Mouse (Mus musculus): ENCODE data around the gene Mvk. TPM values are rescaled to one million over a fixed set of nuclear protein-coding genes. Genes with fewer than 3 reads are reported as not detected.

Mvk gene
- polyA plus RNA-seq, 1 experiment, result 13.0 TPM

GRCm38 (mm10) chr5:114412361-114412998 is 31.6 kb upstream of the Mvk start:
- Histone ChIP-seq H3K4me1 (ENCODE audit: control insufficient read depth, insufficient read depth, insufficient read length) (no peaks in the 10 kb centered on the region), H3K27me3 (ENCODE audit: control insufficient read depth, insufficient read depth, low read length) (no peaks in the 10 kb centered on the region), H3K27ac (ENCODE audit: insufficient read depth, low read length) (no peak overlapping the region), H3K36me3 (ENCODE audit: control insufficient read depth, insufficient read depth, low read length) (peaks cover 71% of the 10 kb centered on the region), H3K4me3 (ENCODE audit: extremely low read depth, insufficient read depth, insufficient read length) (no peak overlapping the region)
- TF ChIP-seq CTCF (IDR thresholded peaks at IDR 0.05; ENCODE audit: extremely low read depth, insufficient read depth, insufficient read length, insufficient replicate concordance), result no peak
- no peak for TF ChIP-seq POLR2A (IDR thresholded peaks at IDR 0.05; ENCODE audit: low read depth, low read length)
- no peak for DNase-seq (ENCODE audit: low read depth in 1 of 2, low spot score in 2 of 2)
- WGBS, result 94% methylated on average over 23 of the region's 23 CpGs

DNA sequence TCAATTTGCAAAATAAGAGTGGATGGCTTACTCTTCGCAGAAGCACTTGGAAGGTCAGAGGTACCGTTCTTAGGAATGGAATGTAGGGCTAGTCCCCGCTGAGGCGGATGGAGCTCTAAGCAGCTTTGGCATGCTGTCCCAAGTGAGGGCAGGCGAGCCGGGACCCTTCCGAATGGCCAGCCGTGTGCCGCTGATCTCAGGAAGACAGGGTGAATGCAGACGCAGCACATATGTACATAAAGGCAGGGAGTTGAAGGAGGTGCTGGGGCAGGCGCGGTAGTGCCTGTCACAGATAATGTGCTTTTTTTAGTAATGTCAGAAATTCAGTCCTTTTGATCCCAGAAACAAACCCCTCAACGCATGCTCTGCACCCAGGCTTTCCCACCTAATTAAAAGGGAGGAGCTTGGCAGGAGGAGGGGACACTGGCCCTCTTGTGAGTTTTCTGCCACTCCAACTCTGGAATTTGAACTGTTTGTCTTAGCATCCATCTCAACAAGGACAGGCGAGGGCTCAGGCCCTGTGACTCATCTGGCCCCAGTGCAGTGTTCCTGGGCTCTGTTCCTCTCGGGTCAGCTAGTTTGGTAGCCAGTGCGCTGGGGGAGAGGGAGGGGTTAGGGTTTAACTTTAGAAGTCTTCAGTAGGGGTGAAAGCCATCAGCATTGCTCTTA is 30.9 kb upstream of the Mvk start:
- Histone ChIP-seq H3K4me3 (ENCODE audit: extremely low read depth, insufficient read depth, insufficient read length) (no peak overlapping the region), H3K27ac (ENCODE audit: insufficient read depth, low read length) (no peak overlapping the region), H3K27me3 (ENCODE audit: control insufficient read depth, insufficient read depth, low read length) (no peaks in the 10 kb centered on the region), H3K4me1 (ENCODE audit: control insufficient read depth, insufficient read depth, insufficient read length) (no peaks in the 10 kb centered on the region), H3K36me3 (ENCODE audit: control insufficient read depth, insufficient read depth, low read length) (peaks cover 65% of the 10 kb centered on the region)
- TF ChIP-seq POLR2A (IDR thresholded peaks at IDR 0.05; ENCODE audit: low read depth, low read length), result no peak
- no peak for DNase-seq (ENCODE audit: low read depth in 1 of 2, low spot score in 2 of 2)
- 91% methylated on average over 16 of the region's 16 CpGs for WGBS

GRCm38 (mm10) chr5:114415606-114416005 is 28.5 kb upstream of the Mvk start:
- Histone ChIP-seq H3K4me1 (ENCODE audit: control insufficient read depth, insufficient read depth, insufficient read length) (no peaks in the 10 kb centered on the region), H3K36me3 (ENCODE audit: control insufficient read depth, insufficient read depth, low read length) (peaks cover 62% of the 10 kb centered on the region), H3K27ac (ENCODE audit: insufficient read depth, low read length) (no peak overlapping the region), H3K4me3 (ENCODE audit: extremely low read depth, insufficient read depth, insufficient read length) (no peak overlapping the region), H3K27me3 (ENCODE audit: control insufficient read depth, insufficient read depth, low read length) (no peaks in the 10 kb centered on the region)
- 94% methylated on average over 5 of the region's 5 CpGs for WGBS
- no peak for TF ChIP-seq CTCF (IDR thresholded peaks at IDR 0.05; ENCODE audit: extremely low read depth, insufficient read depth, insufficient read length, insufficient replicate concordance)
- no peak for TF ChIP-seq POLR2A (IDR thresholded peaks at IDR 0.05; ENCODE audit: low read depth, low read length)
- DNase-seq (ENCODE audit: low read depth in 1 of 2, low spot score in 2 of 2), result no peak

- H3K4me1 ChIP-seq (ENCODE audit: control insufficient read depth, insufficient read depth, insufficient read length), result no peaks in the 10 kb centered on the region
- H3K4me3 ChIP-seq (ENCODE audit: extremely low read depth, insufficient read depth, insufficient read length), result no peak overlapping the region
- TF ChIP-seq CTCF (IDR thresholded peaks at IDR 0.05; ENCODE audit: extremely low read depth, insufficient read depth, insufficient read length, insufficient replicate concordance) (no peak), POLR2A (IDR thresholded peaks at IDR 0.05; ENCODE audit: low read depth, low read length) (no peak)
- WGBS, result 65% methylated on average over 8 of the region's 8 CpGs
- H3K36me3 ChIP-seq (ENCODE audit: control insufficient read depth, insufficient read depth, low read length), result peaks cover 50% of the 10 kb centered on the region
- DNase-seq (ENCODE audit: low read depth in 1 of 2, low spot score in 2 of 2), result no peak
- H3K27me3 ChIP-seq (ENCODE audit: control insufficient read depth, insufficient read depth, low read length), result no peaks in the 10 kb centered on the region
- H3K27ac ChIP-seq (ENCODE audit: insufficient read depth, low read length), result no peak overlapping the region
Measured at GRCm38 (mm10) chr5:114416855-114417254, 27.2 kb upstream of the Mvk start.

DNA sequence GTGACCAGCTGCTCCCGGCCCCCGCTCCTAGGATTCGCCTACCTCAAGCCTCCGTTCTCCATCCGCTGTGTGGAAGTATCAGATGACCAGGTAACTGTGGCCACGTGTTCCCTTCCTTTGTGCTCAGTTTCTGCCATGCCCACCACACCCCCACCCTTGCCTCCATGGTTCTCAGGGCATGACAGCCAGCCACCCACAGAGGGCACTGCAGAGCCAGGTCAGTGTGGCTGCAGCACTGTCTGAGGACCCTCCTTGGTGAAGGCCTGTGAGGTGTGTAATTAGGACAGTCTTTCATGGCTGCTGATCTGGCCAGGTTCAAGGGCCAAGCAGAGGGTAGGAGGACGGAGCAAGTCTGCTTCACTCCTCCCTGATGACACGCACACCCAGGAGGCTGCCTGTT is 25.5 kb upstream of the Mvk start:
- no peak for DNase-seq (ENCODE audit: low read depth in 1 of 2, low spot score in 2 of 2)
- Histone ChIP-seq H3K4me3 (ENCODE audit: extremely low read depth, insufficient read depth, insufficient read length) (no peak overlapping the region), H3K27me3 (ENCODE audit: control insufficient read depth, insufficient read depth, low read length) (no peaks in the 10 kb centered on the region), H3K36me3 (ENCODE audit: control insufficient read depth, insufficient read depth, low read length) (peaks cover 36% of the 10 kb centered on the region), H3K4me1 (ENCODE audit: control insufficient read depth, insufficient read depth, insufficient read length) (no peaks in the 10 kb centered on the region), H3K27ac (ENCODE audit: insufficient read depth, low read length) (no peak overlapping the region)
- 91% methylated on average over 8 of the region's 8 CpGs for WGBS
- no peak for TF ChIP-seq CTCF (IDR thresholded peaks at IDR 0.05; ENCODE audit: extremely low read depth, insufficient read depth, insufficient read length, insufficient replicate concordance)
- TF ChIP-seq POLR2A (IDR thresholded peaks at IDR 0.05; ENCODE audit: low read depth, low read length), result no peak

DNA sequence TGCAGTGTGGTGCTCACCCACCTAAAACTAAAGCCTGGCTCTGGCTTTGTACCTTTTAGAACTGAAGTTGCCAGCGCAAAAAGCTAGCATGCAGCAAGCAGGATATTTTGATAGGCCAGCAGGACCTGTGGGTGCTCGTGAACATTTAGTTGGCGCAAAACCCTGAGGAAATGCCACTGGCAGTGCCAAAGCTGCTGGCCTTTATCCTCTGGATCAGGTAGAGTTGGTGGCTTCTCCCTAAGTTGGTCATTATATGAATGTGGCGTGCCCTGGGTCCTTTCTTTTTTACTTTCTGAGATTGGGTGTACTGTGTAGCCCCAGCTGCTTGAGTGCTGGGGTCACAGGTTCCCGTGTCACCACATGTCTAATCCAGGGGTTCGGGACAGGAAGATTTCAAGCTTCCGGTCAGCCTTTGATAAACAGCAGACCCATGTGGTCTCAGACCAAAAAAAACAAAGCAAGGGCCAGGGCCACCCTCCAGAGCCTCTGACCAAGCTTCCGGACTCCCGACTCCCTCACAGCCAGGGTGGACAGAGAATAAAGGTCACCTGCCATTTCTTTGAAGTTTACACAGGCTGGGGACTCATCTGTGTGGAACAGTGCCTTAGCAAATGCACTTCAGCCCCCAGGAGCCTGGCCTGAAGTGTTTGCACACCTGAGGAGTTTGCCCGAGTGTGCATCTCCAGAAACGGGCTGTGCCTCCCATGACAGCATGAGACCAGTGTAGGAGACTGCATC is 22.3 kb upstream of the Mvk start:
- TF ChIP-seq CTCF (IDR thresholded peaks at IDR 0.05; ENCODE audit: extremely low read depth, insufficient read depth, insufficient read length, insufficient replicate concordance) (no peak), POLR2A (IDR thresholded peaks at IDR 0.05; ENCODE audit: low read depth, low read length) (no peak)

More for the DNA sequence above, 22.3 kb upstream of the Mvk start:
- WGBS, result 84% methylated on average over 11 of the region's 11 CpGs
- Histone ChIP-seq H3K27me3 (ENCODE audit: control insufficient read depth, insufficient read depth, low read length) (no peaks in the 10 kb centered on the region), H3K36me3 (ENCODE audit: control insufficient read depth, insufficient read depth, low read length) (peaks cover 20% of the 10 kb centered on the region), H3K4me1 (ENCODE audit: control insufficient read depth, insufficient read depth, insufficient read length) (no peaks in the 10 kb centered on the region), H3K4me3 (ENCODE audit: extremely low read depth, insufficient read depth, insufficient read length) (no peak overlapping the region), H3K27ac (ENCODE audit: insufficient read depth, low read length) (no peak overlapping the region)
- DNase-seq (ENCODE audit: low read depth in 1 of 2, low spot score in 2 of 2), result no peak
